Mouse (Mus musculus) kidney, postnatal 0 days (tissue): ENCODE data around the gene Ccnjl. TPM values are rescaled to one million over a fixed set of nuclear protein-coding genes. Genes with fewer than 3 reads are reported as not detected.
A peak's percentile ranks its signal among the peaks of the same experiment; 100 is the strongest.

Source experiments
- ATAC-seq: fragments of 200-750 bp; cut with Nextera tagmentation; replicated peaks from 2 replicates; pipeline ENCODE4 v1.8.0; 2017; ENCODE audit warnings: low read depth, moderate number of reproducible peaks, moderate TSS enrichment, moderate library complexity; ENCODE audit not compliant: low FRiP score
- DNase-seq: peaks from one replicate; pipeline ENCODE4 v3.0.0-alpha.2; 2016; ENCODE audit warnings: low spot score
- H3K27ac ChIP-seq: fragments of 300-500 bp; sonication (generic); 2 replicates; pipeline ENCODE4 v1.5.1; 2014; ENCODE audit warnings: mild to moderate bottlenecking
- H3K27me3 ChIP-seq: fragments of 300-500 bp; sonication (generic); 2 replicates; pipeline ENCODE4 v1.6.1; 2014; ENCODE audit warnings: low read length, mixed read lengths; ENCODE audit not compliant: insufficient read depth
- H3K36me3 ChIP-seq: fragments of 300-500 bp; sonication (generic); 2 replicates; pipeline ENCODE4 v1.6.1; 2014; ENCODE audit warnings: low read length, mixed read lengths; ENCODE audit not compliant: insufficient read depth
- H3K4me1 ChIP-seq: fragments of 300-500 bp; sonication (generic); replicated peaks from 2 replicates; pipeline ENCODE4 v1.6.1; 2014; ENCODE audit warnings: antibody characterized with exemption, low read length, mixed read lengths; ENCODE audit not compliant: insufficient read depth
- H3K4me2 ChIP-seq: fragments of 300-500 bp; sonication (generic); 2 replicates; pipeline ENCODE4 v1.6.1; 2014; ENCODE audit warnings: mild to moderate bottlenecking, low read length, moderate library complexity, mixed read lengths
- H3K4me3 ChIP-seq: fragments of 300-500 bp; sonication (generic); replicated peaks from 2 replicates; pipeline ENCODE4 v1.5.1; 2014; ENCODE audit warnings: low read depth, low read length
- H3K9ac ChIP-seq: fragments of 300-500 bp; sonication (generic); 2 replicates; pipeline ENCODE4 v1.6.1; 2014; ENCODE audit warnings: low read depth, low read length
- H3K9me3 ChIP-seq: fragments of 300-500 bp; sonication (generic); replicated peaks from 2 replicates; pipeline ENCODE4 v1.6.1; 2016; ENCODE audit warnings: low read length, inconsistent platforms, mixed read lengths
- CTCF ChIP-seq: IDR thresholded peaks from 2 replicates; pipeline ENCODE4 v1.5.1; 2016; ENCODE audit warnings: antibody characterized with exemption, low read depth, mild to moderate bottlenecking, moderate library complexity
- WGBS: fragments of 180-500 bp; shearing (Covaris S2); extraction: QIAGEN DNeasy Blood & Tissue Kit; methylation state at CpG from one replicate; pipeline ENCODE4 v1.1.7; 2014; 5-methylcytosine and 5-hydroxymethylcytosine counted together
- polyA plus RNA-seq: library from polyadenylated mRNA; unstranded; fragments of >200 nt; fragmentation: Nextera tagmentation; extraction: Ambion mirVana; gene quantifications from 2 replicates; pipeline ENCODE4 v1.2.1, GENCODE M21; 2015

Ccnjl gene
- polyA plus RNA-seq, 1 experiment from 2014 or later: 14.2 TPM

GRCm38 (mm10) chr11:43601440-43601839, 72.9 kb downstream of the Ccnjl start, which contains the start of gene Fabp6:
TSS of gene Fabp6 (minus strand) at chr11:43601540.
- Histone ChIP-seq H3K9me3 (no peaks in the 10 kb centered on the region), H3K4me1 (no peaks in the 10 kb centered on the region), H3K4me2 (no peak within 1 kb of the TSS), H3K9ac (no peak within 1 kb of the TSS), H3K27ac (no peak within 1 kb of the TSS), H3K36me3 (no peaks in the 10 kb centered on the region), H3K27me3 (no peaks in the 10 kb centered on the region), H3K4me3 (no peak within 1 kb of the TSS)
- no peak for ATAC-seq
- no peak for DNase-seq
- 89% methylated on average over 5 of the region's 5 CpGs for whole genome bisulfite sequencing
- no peak for TF ChIP-seq CTCF

GRCm38 (mm10) chr11:43604207-43604606, 75.6 kb downstream of the Ccnjl start:
- Histone ChIP-seq H3K27me3 (no peaks in the 10 kb centered on the region), H3K9ac (no peak overlapping the region), H3K36me3 (no peaks in the 10 kb centered on the region), H3K9me3 (no peaks in the 10 kb centered on the region), H3K4me2 (no peak overlapping the region), H3K4me1 (no peaks in the 10 kb centered on the region), H3K27ac (no peak overlapping the region), H3K4me3 (no peak overlapping the region)
- 88% methylated on average over 2 of the region's 2 CpGs for WGBS
- DNase-seq: no peak
- TF ChIP-seq CTCF: no peak
- no peak for ATAC-seq

GRCm38 (mm10) chr11:43604891-43605290, 76.3 kb downstream of the Ccnjl start:
- H3K4me1 ChIP-seq: no peaks in the 10 kb centered on the region
- no peak for ATAC-seq
- H3K9ac ChIP-seq: no peak overlapping the region
- no peak for TF ChIP-seq CTCF
- no peak overlapping the region for H3K4me2 ChIP-seq
- no peak for DNase-seq
- H3K4me3 ChIP-seq: no peak overlapping the region
- no peaks in the 10 kb centered on the region for H3K9me3 ChIP-seq
- WGBS: 91% methylated on average over 6 of the region's 6 CpGs
- no peaks in the 10 kb centered on the region for H3K27me3 ChIP-seq
- no peak overlapping the region for H3K27ac ChIP-seq
- no peaks in the 10 kb centered on the region for H3K36me3 ChIP-seq

GRCm38 (mm10) chr11:43605859-43606258, 77.3 kb downstream of the Ccnjl start:
- Histone ChIP-seq H3K9me3 (no peaks in the 10 kb centered on the region), H3K9ac (no peak overlapping the region), H3K27me3 (no peaks in the 10 kb centered on the region), H3K4me1 (no peaks in the 10 kb centered on the region), H3K4me3 (no peak overlapping the region), H3K27ac (no peak overlapping the region), H3K36me3 (no peaks in the 10 kb centered on the region), H3K4me2 (peak overlapping the region; percentile 21)
- TF ChIP-seq CTCF: no peak
- 51% methylated on average over 6 of the region's 6 CpGs for WGBS
- DNase-seq (no peak), ATAC-seq (no peak)

- no peak overlapping the region for H3K27ac ChIP-seq
- 56% methylated on average over 3 of the region's 3 CpGs for WGBS
- H3K4me3 ChIP-seq: no peak overlapping the region
- DNase-seq: no peak
- no peak overlapping the region for H3K4me2 ChIP-seq
- H3K27me3 ChIP-seq: no peaks in the 10 kb centered on the region
- H3K9ac ChIP-seq: no peak overlapping the region
- ATAC-seq: no peak
- TF ChIP-seq CTCF: no peak
- no peaks in the 10 kb centered on the region for H3K9me3 ChIP-seq
- 0 out of 2 replicates have a peak, but pooled peaks cover 3% of the 10 kb centered on the region for H3K4me1 ChIP-seq
- H3K36me3 ChIP-seq: no peaks in the 10 kb centered on the region
Observed at GRCm38 (mm10) chr11:43608440-43608839, 79.9 kb downstream of the Ccnjl start.

- Histone ChIP-seq H3K36me3 (no peaks in the 10 kb centered on the region), H3K9ac (no peak overlapping the region), H3K9me3 (no peaks in the 10 kb centered on the region), H3K27me3 (no peaks in the 10 kb centered on the region), H3K4me2 (no peak overlapping the region), H3K4me3 (no peak overlapping the region), H3K4me1 (0 out of 2 replicates have a peak, but pooled peaks cover 3% of the 10 kb centered on the region), H3K27ac (no peak overlapping the region)
- no peak for TF ChIP-seq CTCF
- DNase-seq (no peak), ATAC-seq (no peak)
- 50% methylated on average over 10 of the region's 10 CpGs for WGBS
Observed at GRCm38 (mm10) chr11:43610006-43610661, 81.5 kb downstream of the Ccnjl start.

- Histone ChIP-seq H3K9ac (no peak overlapping the region), H3K4me1 (0 out of 2 replicates have a peak, but pooled peaks cover 3% of the 10 kb centered on the region), H3K9me3 (no peaks in the 10 kb centered on the region), H3K36me3 (no peaks in the 10 kb centered on the region), H3K27me3 (no peaks in the 10 kb centered on the region), H3K4me2 (no peak overlapping the region), H3K27ac (no peak overlapping the region), H3K4me3 (no peak overlapping the region)
- DNase-seq: no peak
- WGBS: 63% methylated on average over 5 of the region's 5 CpGs
- ATAC-seq: no peak
- no peak for TF ChIP-seq CTCF
Observed at GRCm38 (mm10) chr11:43610662-43611033, 82.1 kb downstream of the Ccnjl start.
